Mouse (Mus musculus) forebrain, embryonic 11.5 days (tissue): ENCODE measurements at regions not wholly inside any gene's neighbourhood (a gene's known extent, or its start where the extent isn't known, plus 50 kb on each side); places are given as distances from the start of the nearest gene placed in this dataset.
"Not testable (repeated sequence)": the region's sequence is repeated elsewhere in the genome, so short reads cannot be mapped to it uniquely, and the experiment has no call there.

Experiments
- ATAC-seq: fragments of 200-750 bp; cut with Nextera tagmentation; replicated peaks from 2 replicates; pipeline ENCODE4 v1.8.0; 2017; ENCODE audit warnings: moderate TSS enrichment; ENCODE audit not compliant: low FRiP score
- DNase-seq: peaks from one replicate; pipeline ENCODE4 v3.0.0-alpha.2; 2017; ENCODE audit warnings: low spot score
- H3K27ac ChIP-seq: fragments of 300-500 bp; sonication (generic); 2 replicates; pipeline ENCODE4 v1.5.1; 2014; ENCODE audit warnings: low read depth, low read length
- H3K27me3 ChIP-seq: fragments of 300-500 bp; sonication (generic); 2 replicates; pipeline ENCODE4 v1.6.1; 2014; ENCODE audit warnings: mild to moderate bottlenecking, low read length, mixed read lengths; ENCODE audit not compliant: control insufficient read depth, insufficient read depth
- H3K36me3 ChIP-seq: fragments of 300-500 bp; sonication (generic); 2 replicates; pipeline ENCODE4 v1.6.1; 2014; ENCODE audit warnings: mild to moderate bottlenecking, low read length, moderate library complexity, mixed read lengths; ENCODE audit not compliant: control insufficient read depth, insufficient read depth
- H3K4me1 ChIP-seq: fragments of 300-500 bp; sonication (generic); replicated peaks from 2 replicates; pipeline ENCODE4 v1.6.1; 2014; ENCODE audit warnings: low read length, mixed read lengths; ENCODE audit not compliant: control insufficient read depth, insufficient read depth
- H3K4me2 ChIP-seq: fragments of 300-500 bp; sonication (generic); 2 replicates; pipeline ENCODE4 v1.6.1; 2014; ENCODE audit warnings: low read depth, mild to moderate bottlenecking, low read length, moderate library complexity, mixed read lengths; ENCODE audit not compliant: severe bottlenecking
- H3K4me3 ChIP-seq: fragments of 300-500 bp; sonication (generic); 2 replicates; pipeline ENCODE4 v1.5.1; 2014; ENCODE audit warnings: low read depth, low read length
- H3K9ac ChIP-seq: fragments of 300-500 bp; sonication (generic); 2 replicates; pipeline ENCODE4 v1.6.1; 2014; ENCODE audit warnings: low read length
- H3K9me3 ChIP-seq: fragments of 300-500 bp; sonication (generic); 2 replicates; pipeline ENCODE4 v1.6.1; 2016; ENCODE audit warnings: low read length, mixed read lengths; ENCODE audit not compliant: control insufficient read depth
- WGBS: fragments of 180-500 bp; shearing (Covaris S2); extraction: QIAGEN DNeasy Blood & Tissue Kit; methylation state at CpG from one replicate; pipeline ENCODE4 v1.1.7; 2014; 5-methylcytosine and 5-hydroxymethylcytosine counted together

DNA sequence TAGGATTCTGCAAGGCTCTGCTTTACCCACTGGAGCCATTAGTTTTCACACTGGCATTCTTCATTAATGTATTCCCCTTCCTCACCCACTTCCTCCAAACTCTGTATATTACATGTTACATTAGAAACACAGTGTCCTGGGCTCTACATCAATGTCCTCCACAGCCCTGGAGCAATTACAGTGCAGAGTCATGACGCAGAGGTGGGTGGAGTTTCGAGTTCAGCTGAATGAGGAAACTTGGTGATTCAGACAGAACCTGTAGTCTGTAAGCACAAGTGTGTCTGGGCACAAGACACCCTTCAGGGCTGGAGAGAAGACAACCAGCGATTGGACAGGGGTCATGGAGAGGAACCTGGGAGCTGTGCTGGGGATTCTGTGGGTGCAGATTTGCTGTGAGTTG is 404.1 kb upstream of the Olfr1507 start:
- H3K4me1 ChIP-seq, H3K9ac ChIP-seq, H3K27me3 ChIP-seq, H3K4me3 ChIP-seq, H3K4me2 ChIP-seq, H3K27ac ChIP-seq, H3K9me3 ChIP-seq, ATAC-seq, H3K36me3 ChIP-seq, DNase-seq: not testable (repeated sequence)
- no CpG with 5 or more reads among the region's 3 CpGs for WGBS

DNA sequence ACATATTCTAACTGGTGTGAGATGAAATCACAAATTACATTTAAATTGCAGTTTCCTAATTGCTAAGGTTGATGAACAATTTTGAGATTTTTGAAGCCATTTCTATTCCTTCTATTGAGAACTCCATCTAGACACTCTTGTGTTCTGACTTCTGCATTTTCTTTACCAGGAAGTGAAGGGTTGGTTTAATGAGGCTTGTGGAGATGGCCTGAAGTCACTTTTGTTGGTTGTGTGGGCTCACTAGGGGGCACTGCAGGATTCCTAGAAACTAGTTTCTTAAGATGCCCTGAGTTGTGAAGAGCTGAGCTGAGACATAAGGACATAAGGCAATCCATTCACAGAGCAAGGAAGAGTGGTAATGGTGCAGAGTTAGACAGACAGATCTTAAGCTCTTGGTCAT is 402.8 kb upstream of the Olfr1507 start:
- H3K4me2 ChIP-seq, ATAC-seq, H3K9ac ChIP-seq, H3K36me3 ChIP-seq, DNase-seq, H3K27ac ChIP-seq, H3K27me3 ChIP-seq, H3K4me1 ChIP-seq, H3K4me3 ChIP-seq, H3K9me3 ChIP-seq: not testable (repeated sequence)

DNA sequence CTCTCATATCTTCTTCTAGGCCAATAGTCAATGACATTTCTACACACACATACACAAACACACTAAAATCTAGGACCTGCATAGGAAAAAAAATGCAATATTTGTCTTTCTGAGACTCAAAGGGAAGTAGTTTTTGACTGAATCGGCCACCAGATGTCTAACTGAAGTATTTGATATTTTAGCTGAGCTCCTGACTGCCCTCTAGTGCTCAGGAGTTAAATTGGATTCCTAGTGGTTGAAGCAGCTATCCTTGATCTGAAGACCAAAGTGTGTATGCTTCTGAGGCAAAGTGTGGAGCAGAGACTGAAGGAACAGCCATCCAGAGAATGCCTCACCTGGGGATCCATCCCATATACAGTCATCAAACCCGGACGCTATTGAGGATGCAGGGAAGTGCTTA is 384.4 kb upstream of the Olfr1507 start:
- not testable (repeated sequence) for H3K36me3 ChIP-seq, H3K9ac ChIP-seq, H3K27ac ChIP-seq, DNase-seq, H3K4me2 ChIP-seq, H3K27me3 ChIP-seq, ATAC-seq, H3K4me1 ChIP-seq, H3K4me3 ChIP-seq, H3K9me3 ChIP-seq
- WGBS: no CpG with 5 or more reads among the region's 3 CpGs

DNA sequence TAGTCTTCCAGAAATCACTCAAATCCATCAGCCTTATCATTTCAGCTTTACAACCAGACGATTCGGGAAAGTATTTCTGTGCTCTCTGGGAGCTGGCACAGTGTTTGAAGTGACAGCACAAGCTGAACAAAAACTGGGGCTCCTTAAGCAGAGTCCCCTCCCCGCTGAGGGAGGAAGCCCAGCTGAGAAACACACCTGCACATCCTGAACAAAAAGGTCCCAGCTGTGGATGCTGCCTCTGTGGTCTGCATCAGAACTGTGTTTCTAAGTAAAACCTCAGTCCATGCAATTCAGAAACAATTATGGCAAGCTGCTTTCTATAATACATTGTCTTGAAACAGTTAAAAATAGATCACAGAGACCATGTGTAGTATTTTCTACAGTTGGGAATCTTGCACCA is 368.3 kb upstream of the Olfr1507 start:
- not testable (repeated sequence) for DNase-seq, H3K27me3 ChIP-seq, H3K27ac ChIP-seq, H3K9me3 ChIP-seq, H3K4me1 ChIP-seq, H3K4me3 ChIP-seq, H3K4me2 ChIP-seq, H3K36me3 ChIP-seq, ATAC-seq, H3K9ac ChIP-seq
- WGBS: no CpG with 5 or more reads among the region's 3 CpGs

DNA sequence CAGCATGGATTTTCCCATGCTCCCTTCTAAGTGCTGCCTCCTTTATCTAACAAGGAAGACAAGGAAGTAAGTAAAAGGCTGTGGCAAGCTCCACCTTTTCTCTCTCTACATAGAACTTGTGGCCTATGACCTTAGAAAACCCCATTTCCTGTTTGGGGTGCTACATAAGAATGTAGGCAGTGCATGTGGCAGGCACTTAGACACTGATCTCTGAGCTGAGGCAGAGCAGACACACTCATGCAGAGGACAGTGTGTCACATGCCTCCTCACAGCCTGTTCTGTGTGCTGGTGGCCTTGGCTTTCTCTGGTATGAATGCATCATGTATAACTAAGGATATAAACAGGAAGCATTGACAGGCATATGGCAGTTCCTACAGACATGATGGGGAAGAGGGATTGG is 367.6 kb upstream of the Olfr1507 start:
- not testable (repeated sequence) for H3K27me3 ChIP-seq, H3K36me3 ChIP-seq, ATAC-seq

DNA sequence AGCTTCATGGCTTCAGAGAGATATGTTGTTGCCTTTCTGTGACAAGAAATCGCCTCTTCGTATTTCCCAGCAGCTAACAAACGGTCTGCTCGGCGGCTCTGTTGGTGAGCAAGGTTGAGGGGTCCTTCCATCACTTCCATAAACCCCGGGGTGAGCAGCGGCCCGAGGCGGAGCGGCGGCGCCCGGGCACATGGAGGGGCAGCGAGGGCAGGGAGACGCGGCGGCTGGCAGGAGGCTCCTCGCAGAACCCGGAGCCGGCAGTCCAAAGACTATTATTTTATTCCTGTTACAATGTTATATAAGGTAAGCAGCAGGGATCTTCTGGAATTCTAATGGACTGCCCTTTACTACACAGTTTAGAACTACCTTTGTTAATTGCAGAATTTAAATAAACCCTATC is 366.9 kb upstream of the Olfr1507 start:
- not testable (repeated sequence) for H3K4me1 ChIP-seq, H3K9ac ChIP-seq, H3K27me3 ChIP-seq, H3K4me3 ChIP-seq, DNase-seq, H3K9me3 ChIP-seq, H3K27ac ChIP-seq, ATAC-seq, H3K36me3 ChIP-seq, H3K4me2 ChIP-seq
- 84% methylated on average over 7 of the region's 20 CpGs for WGBS

More for the DNA sequence above, 367.6 kb upstream of the Olfr1507 start:
- not testable (repeated sequence) for H3K27ac ChIP-seq, DNase-seq, H3K9ac ChIP-seq, H3K9me3 ChIP-seq, H3K4me2 ChIP-seq, H3K4me3 ChIP-seq, H3K4me1 ChIP-seq

DNA sequence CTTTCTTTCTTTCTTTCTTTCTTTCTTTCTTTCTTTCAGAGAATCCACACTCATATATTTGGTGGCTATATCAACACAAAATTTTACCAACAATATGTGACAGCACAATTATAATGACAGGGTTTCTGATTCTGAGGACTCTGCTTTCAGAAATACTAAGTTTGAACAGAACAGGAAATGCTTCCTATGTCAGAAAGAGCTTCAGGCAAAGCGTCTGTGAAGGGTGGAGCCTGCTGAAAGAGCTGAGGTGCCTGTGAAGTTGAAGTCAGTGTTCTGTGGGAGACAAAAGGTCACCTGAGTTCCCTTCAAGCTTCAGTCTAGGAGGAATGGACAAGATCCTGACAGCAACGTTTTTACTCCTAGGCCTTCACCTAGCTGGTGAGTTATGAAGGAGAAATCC is 359.8 kb upstream of the Olfr1507 start:
- DNase-seq, H3K36me3 ChIP-seq, ATAC-seq, H3K4me3 ChIP-seq, H3K9me3 ChIP-seq, H3K4me1 ChIP-seq, H3K4me2 ChIP-seq, H3K9ac ChIP-seq, H3K27ac ChIP-seq, H3K27me3 ChIP-seq: not testable (repeated sequence)
- WGBS: no CpG with 5 or more reads among the region's 2 CpGs

DNA sequence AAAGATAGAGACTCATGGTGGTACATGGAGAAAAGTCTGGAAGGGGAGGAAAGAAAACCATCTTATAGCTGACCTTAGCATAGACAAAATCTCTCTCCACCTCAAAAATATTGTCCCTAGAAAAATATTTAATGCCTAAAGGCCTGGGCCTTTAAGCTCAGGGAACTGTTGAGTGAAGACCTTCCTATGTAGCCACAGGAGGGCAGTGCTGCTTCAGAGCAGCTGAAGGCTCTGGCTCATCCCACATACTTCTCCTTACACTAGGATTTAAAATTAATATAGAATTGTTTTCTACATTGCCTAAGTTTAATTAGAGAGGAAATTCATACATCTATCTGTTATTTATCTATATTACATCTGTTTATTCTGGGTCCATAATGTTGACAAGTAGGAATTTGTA is 358.0 kb upstream of the Olfr1507 start:
- not testable (repeated sequence) for H3K9ac ChIP-seq, H3K27ac ChIP-seq, H3K9me3 ChIP-seq, DNase-seq, H3K27me3 ChIP-seq, ATAC-seq, H3K36me3 ChIP-seq, H3K4me2 ChIP-seq, H3K4me1 ChIP-seq, H3K4me3 ChIP-seq

DNA sequence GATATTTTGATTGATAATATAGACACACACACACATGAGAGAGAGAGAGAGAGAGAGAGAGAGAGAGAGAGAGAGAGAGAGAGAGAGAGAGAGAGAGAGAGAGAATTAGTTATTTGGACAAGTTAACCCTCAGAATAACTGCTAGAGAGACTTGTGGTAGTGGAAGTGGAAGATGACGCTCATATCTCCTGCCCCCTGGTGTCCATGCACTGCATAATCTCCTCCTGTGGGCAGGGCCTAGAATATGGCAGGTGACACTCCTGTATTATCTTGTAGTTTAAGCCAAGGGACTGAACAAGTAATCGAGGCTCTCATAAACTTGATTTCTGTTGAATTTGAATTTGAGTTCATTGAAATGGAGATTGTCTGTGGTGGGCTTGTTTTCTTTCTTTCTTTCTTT is 352.4 kb upstream of the Olfr1507 start:
- DNase-seq, H3K9ac ChIP-seq, H3K36me3 ChIP-seq, H3K9me3 ChIP-seq, H3K27me3 ChIP-seq, ATAC-seq, H3K27ac ChIP-seq, H3K4me2 ChIP-seq, H3K4me3 ChIP-seq, H3K4me1 ChIP-seq: not testable (repeated sequence)
- WGBS: no CpG with 5 or more reads among the region's 2 CpGs
